Mouse (Mus musculus) myocyte (in vitro differentiated cells): ENCODE measurements around the gene Ralgps1.

ENCODE experiments used
- E2F4 ChIP-seq: IDR thresholded peaks from one replicate; pipeline ENCODE4 v1.6.1; 2011; ENCODE audit warnings: mild to moderate bottlenecking, control low read depth, moderate library complexity; ENCODE audit not compliant: insufficient read depth
- MAX ChIP-seq: IDR thresholded peaks from one replicate; pipeline ENCODE4 v1.6.1; 2011; ENCODE audit warnings: low read depth, mild to moderate bottlenecking, control low read depth
- POLR2A ChIP-seq: IDR thresholded peaks from one replicate; pipeline ENCODE4 v1.6.1; 2011; ENCODE audit warnings: low read depth, mild to moderate bottlenecking, control low read depth, moderate library complexity; ENCODE audit not compliant: insufficient read length
- TCF12 ChIP-seq: IDR thresholded peaks from one replicate; pipeline ENCODE4 v1.6.1; 2011; ENCODE audit warnings: mild to moderate bottlenecking, control low read depth; ENCODE audit not compliant: poor library complexity, insufficient read depth, severe bottlenecking

DNA sequence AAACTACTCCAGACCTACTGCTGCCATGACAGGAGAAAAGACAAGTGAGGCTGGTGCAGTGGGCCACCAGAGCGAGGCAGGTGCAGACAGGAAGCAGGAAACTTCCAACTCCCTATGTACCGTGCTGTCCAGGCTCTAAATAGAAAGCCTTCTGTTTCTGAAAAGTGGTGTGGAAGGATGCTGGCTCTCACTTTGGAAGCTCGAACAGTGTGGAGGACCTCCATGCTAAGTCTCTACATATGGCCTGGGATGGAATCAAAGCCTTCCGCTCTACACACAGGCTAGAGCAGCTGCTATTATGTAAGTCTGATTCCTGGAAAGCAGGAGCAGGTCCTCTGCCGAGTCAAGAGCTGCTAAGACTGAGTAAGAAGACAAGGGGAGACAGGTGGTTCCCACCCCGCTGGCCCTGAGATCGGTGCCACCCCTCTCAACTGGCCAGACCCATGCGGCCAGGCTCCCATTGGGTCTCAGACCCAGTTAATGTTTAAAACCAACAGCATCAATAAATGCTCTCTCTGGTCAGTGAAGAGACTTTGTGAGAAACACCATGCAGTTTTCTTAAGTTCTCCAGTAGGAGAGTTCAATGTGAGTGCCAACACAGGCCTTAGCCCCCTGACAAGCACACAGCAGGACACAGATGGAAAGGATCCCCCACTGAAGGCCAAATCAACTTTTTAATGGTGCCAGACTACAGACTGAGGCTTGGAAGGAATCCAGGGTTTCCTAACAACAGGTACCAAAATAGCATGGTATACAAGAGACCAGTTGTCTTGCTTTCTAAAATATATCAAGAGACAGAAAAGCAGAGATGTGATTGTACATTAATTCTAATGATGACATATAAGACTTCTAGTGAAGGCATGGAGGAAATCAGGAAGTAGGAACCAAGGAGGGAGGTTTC is 280.4 kb downstream of the Ralgps1 start:
- TF ChIP-seq E2F4 (no peak), MAX (no peak), POLR2A (no peak), TCF12 (no peak)
